8 mouse cellular contexts compared by ENCODE assay signal in genomic region chr11:69419813-69420553, GRCm38 (mm10). TPM values are rescaled to one million over a fixed set of nuclear protein-coding genes. Genes with fewer than 3 reads are reported as not detected.
A peak's percentile ranks its signal among the peaks of the same experiment; 100 is the strongest.
DNase-seq lines count a peak whose midpoint lies in the region; ATAC-seq and TF ChIP-seq lines count a peak whose summit lies in the region.

No protein-coding gene starts in this region.

- peak overlapping the region; percentile 99 for H3K27ac ChIP-seq in heart, embryonic 13.5 days (replicated peaks)
- peak overlapping the region; percentile 99 for H3K27ac ChIP-seq in kidney, postnatal 0 days
- H3K27ac ChIP-seq in stomach, embryonic 15.5 days, result peak overlapping the region; percentile 99

- H3K27me3 ChIP-seq in heart, embryonic 13.5 days (replicated peaks), result peaks cover 39% of the 10 kb centered on the region
- H3K27me3 ChIP-seq in kidney, postnatal 0 days (ENCODE audit: insufficient read depth, low read length), result 0 out of 2 replicates have a peak, but pooled peaks cover 2% of the 10 kb centered on the region
- peaks cover 10% of the 10 kb centered on the region; the same call in 1 of the 2 replicates for H3K27me3 ChIP-seq in stomach, embryonic 15.5 days (replicated peaks)

- H3K4me1 ChIP-seq in heart, embryonic 13.5 days, result peaks cover 53% of the 10 kb centered on the region
- peaks cover 14% of the 10 kb centered on the region for H3K4me1 ChIP-seq in kidney, postnatal 0 days (replicated peaks; ENCODE audit: insufficient read depth, low read length)
- peaks cover 43% of the 10 kb centered on the region for H3K4me1 ChIP-seq in stomach, embryonic 15.5 days

- peak overlapping the region; percentile 99 for H3K4me2 ChIP-seq in heart, embryonic 13.5 days
- peak overlapping the region; percentile 95 for H3K4me2 ChIP-seq in kidney, postnatal 0 days (ENCODE audit: low read length)
- peak overlapping the region; percentile 96 for H3K4me2 ChIP-seq in stomach, embryonic 15.5 days

- WGBS in heart, embryonic 13.5 days, result under 1% methylated on average over 31 of the region's 31 CpGs
- WGBS in kidney, postnatal 0 days, result under 1% methylated on average over 30 of the region's 31 CpGs
- under 1% methylated on average over 28 of the region's 31 CpGs for WGBS in stomach, embryonic 15.5 days

- no peaks in the 10 kb centered on the region for H3K36me3 ChIP-seq in heart, embryonic 13.5 days
- H3K36me3 ChIP-seq in kidney, postnatal 0 days (ENCODE audit: insufficient read depth, low read length), result no peaks in the 10 kb centered on the region
- no peaks in the 10 kb centered on the region for H3K36me3 ChIP-seq in stomach, embryonic 15.5 days

- 0 out of 2 replicates have a peak, but pooled peaks have one; percentile 12 for ATAC-seq in heart, embryonic 13.5 days (ENCODE audit: extremely low read depth, insufficient number of reproducible peaks, low FRiP score, low TSS enrichment)
- ATAC-seq in kidney, postnatal 0 days (replicated peaks; ENCODE audit: low FRiP score, low read depth), result no peak
- no peak for ATAC-seq in stomach, embryonic 15.5 days (ENCODE audit: insufficient read depth, low FRiP score, low read depth)

- TF ChIP-seq CTCF in kidney, postnatal 0 days (IDR thresholded peaks at IDR 0.05; ENCODE audit: low read depth), result no peak

- peak; percentile 62 for DNase-seq in urinary bladder, postnatal 14 days (ENCODE audit: low spot score)
- no peak for DNase-seq in urinary bladder, postnatal 25 days (ENCODE audit: low spot score)
- peak; percentile 78 for DNase-seq in embryo, embryonic 11 days
- DNase-seq in kidney, postnatal 0 days (ENCODE audit: low spot score), result peak; percentile 69
- peak; percentile 78 for DNase-seq in lung, postnatal 36 days
- DNase-seq in layer of hippocampus, adult 9-10 months (ENCODE audit: low spot score), result no peak

- peak overlapping the region; percentile 80 for H3K9ac ChIP-seq in heart, embryonic 13.5 days
- peak overlapping the region; percentile 51 for H3K9ac ChIP-seq in kidney, postnatal 0 days (ENCODE audit: low read depth, low read length)
- peak overlapping the region; percentile 13; the same call in 1 of the 2 replicates for H3K9ac ChIP-seq in stomach, embryonic 15.5 days

- peak overlapping the region; percentile 85 for H3K4me3 ChIP-seq in heart, embryonic 13.5 days
- peak overlapping the region; percentile 73 for H3K4me3 ChIP-seq in kidney, postnatal 0 days (replicated peaks; ENCODE audit: low read depth, low read length)
- H3K4me3 ChIP-seq in stomach, embryonic 15.5 days (replicated peaks), result peak overlapping the region; percentile 68

- H3K9me3 ChIP-seq in heart, embryonic 13.5 days, result no peaks in the 10 kb centered on the region
- H3K9me3 ChIP-seq in kidney, postnatal 0 days (replicated peaks; ENCODE audit: low read length), result no peaks in the 10 kb centered on the region
- no peaks in the 10 kb centered on the region for H3K9me3 ChIP-seq in stomach, embryonic 15.5 days

RNA-seq across cellular contexts. Expression of gene Kdm6b, which starts 6.5 kb away (rescaled TPM):
- 20.9 and 21.6 TPM in 2 replicates for polyA plus RNA-seq in heart, embryonic 13.5 days (2015; fragmentation: Nextera tagmentation; extraction: Ambion mirVana)
- 23.2 and 26.8 TPM in 2 replicates for polyA plus RNA-seq in kidney, postnatal 0 days (2015; fragmentation: Nextera tagmentation; extraction: Ambion mirVana)
- polyA plus RNA-seq in stomach, embryonic 15.5 days (2015; fragmentation: Nextera tagmentation; extraction: Ambion mirVana), result 25.4 and 26.5 TPM in 2 replicates

RNA-seq across cellular contexts. Expression of gene Tmem88, which starts 21.9 kb away (rescaled TPM):
- polyA plus RNA-seq in heart, embryonic 13.5 days (2015; fragmentation: Nextera tagmentation; extraction: Ambion mirVana), result 40.0 and 40.5 TPM in 2 replicates
- 55.5 and 61.3 TPM in 2 replicates for polyA plus RNA-seq in kidney, postnatal 0 days (2015; fragmentation: Nextera tagmentation; extraction: Ambion mirVana)
- 26.7 and 29.4 TPM in 2 replicates for polyA plus RNA-seq in stomach, embryonic 15.5 days (2015; fragmentation: Nextera tagmentation; extraction: Ambion mirVana)

RNA-seq across cellular contexts. Expression of gene Cyb5d1, which starts 24.6 kb away (rescaled TPM):
- 21.2 and 21.5 TPM in 2 replicates for polyA plus RNA-seq in heart, embryonic 13.5 days (2015; fragmentation: Nextera tagmentation; extraction: Ambion mirVana)
- 16.6 and 19.8 TPM in 2 replicates for polyA plus RNA-seq in kidney, postnatal 0 days (2015; fragmentation: Nextera tagmentation; extraction: Ambion mirVana)
- 24.9 and 25.3 TPM in 2 replicates for polyA plus RNA-seq in stomach, embryonic 15.5 days (2015; fragmentation: Nextera tagmentation; extraction: Ambion mirVana)

RNA-seq across cellular contexts. Expression of gene Naa38, which starts 24.7 kb away (rescaled TPM):
- 135 and 139 TPM in 2 replicates for polyA plus RNA-seq in heart, embryonic 13.5 days (2015; fragmentation: Nextera tagmentation; extraction: Ambion mirVana)
- polyA plus RNA-seq in kidney, postnatal 0 days (2015; fragmentation: Nextera tagmentation; extraction: Ambion mirVana), result 183 and 198 TPM in 2 replicates
- polyA plus RNA-seq in stomach, embryonic 15.5 days (2015; fragmentation: Nextera tagmentation; extraction: Ambion mirVana), result 154 and 179 TPM in 2 replicates

RNA-seq across cellular contexts. Expression of gene Chd3, which starts 50.8 kb away (rescaled TPM):
- 18.0 and 18.8 TPM in 2 replicates for polyA plus RNA-seq in heart, embryonic 13.5 days (2015; fragmentation: Nextera tagmentation; extraction: Ambion mirVana)
- polyA plus RNA-seq in kidney, postnatal 0 days (2015; fragmentation: Nextera tagmentation; extraction: Ambion mirVana), result 38.0 and 42.3 TPM in 2 replicates
- polyA plus RNA-seq in stomach, embryonic 15.5 days (2015; fragmentation: Nextera tagmentation; extraction: Ambion mirVana), result 53.4 and 54.0 TPM in 2 replicates

Comparison
In these comparisons a context has a peak if more than half of its experiments do, and no peak if none do; other contexts are left out.
1. DNase-seq: peak in urinary bladder, postnatal 14 days (single experiment), embryo, embryonic 11 days (single experiment), kidney, postnatal 0 days (single experiment) and lung, postnatal 36 days (single experiment); none in urinary bladder, postnatal 25 days (single experiment) and layer of hippocampus, adult 9-10 months (single experiment).
2. H3K9ac ChIP-seq: peak in every context shown above with its lines; median percentile 80 in heart, embryonic 13.5 days; 51 in kidney, postnatal 0 days; 13 in stomach, embryonic 15.5 days.
3. Peak in every context shown above with its lines, with median percentiles within 50 percentile points of each other: H3K27ac ChIP-seq, H3K4me2 ChIP-seq and H3K4me3 ChIP-seq.